Mouse (Mus musculus) forebrain, embryonic 14.5 days (tissue): ENCODE measurements around the gene Ccnl2. TPM values are rescaled to one million over a fixed set of nuclear protein-coding genes. Genes with fewer than 3 reads are reported as not detected.
"Not testable (repeated sequence)": the region's sequence is repeated elsewhere in the genome, so short reads cannot be mapped to it uniquely, and the experiment has no call there.

Experiments used
- ATAC-seq: fragments of 200-750 bp; cut with Nextera tagmentation; 2 replicates; pipeline ENCODE4 v1.8.0; 2017; ENCODE audit warnings: mild to moderate bottlenecking, moderate library complexity
- DNase-seq: peaks from one replicate; pipeline ENCODE4 v3.0.0-alpha.2; 2015; ENCODE audit warnings: low spot score
- H3K27ac ChIP-seq: fragments of 300-500 bp; sonication (generic); 2 replicates; pipeline ENCODE4 v1.5.1; 2014; ENCODE audit warnings: low read depth, mild to moderate bottlenecking, control low read depth, low read length, moderate library complexity
- H3K27me3 ChIP-seq: fragments of 300-500 bp; sonication (generic); replicated peaks from 2 replicates; pipeline ENCODE4 v1.6.1; 2014; ENCODE audit warnings: low read length, control low read depth, mixed read lengths; ENCODE audit not compliant: control insufficient read depth, insufficient read depth
- H3K36me3 ChIP-seq: fragments of 300-500 bp; sonication (generic); 2 replicates; pipeline ENCODE4 v1.6.1; 2014; ENCODE audit warnings: low read length, control low read depth; ENCODE audit not compliant: control insufficient read depth, insufficient read depth
- H3K4me1 ChIP-seq: fragments of 300-500 bp; sonication (generic); 2 replicates; pipeline ENCODE4 v1.6.1; 2014; ENCODE audit warnings: antibody characterized with exemption, low read length, control low read depth; ENCODE audit not compliant: control insufficient read depth, insufficient read depth
- H3K4me2 ChIP-seq: fragments of 300-500 bp; sonication (generic); 2 replicates; pipeline ENCODE4 v1.6.1; 2014; ENCODE audit warnings: mild to moderate bottlenecking, control low read depth, low read length
- H3K4me3 ChIP-seq: fragments of 300-500 bp; sonication (generic); 2 replicates; pipeline ENCODE4 v1.5.1; 2014; ENCODE audit warnings: low read depth, low read length, control low read depth
- H3K9ac ChIP-seq: fragments of 300-500 bp; sonication (generic); 2 replicates; pipeline ENCODE4 v1.6.1; 2014; ENCODE audit warnings: mild to moderate bottlenecking, low read length, control low read depth, moderate library complexity
- H3K9me3 ChIP-seq: fragments of 300-500 bp; sonication (generic); replicated peaks from 2 replicates; pipeline ENCODE4 v1.6.1; 2016; ENCODE audit warnings: low read length, control low read depth, mixed read lengths; ENCODE audit not compliant: control insufficient read depth
- WGBS: fragments of 180-500 bp; shearing (Covaris S2); extraction: QIAGEN DNeasy Blood & Tissue Kit; methylation state at CpG from one replicate; pipeline ENCODE4 v1.1.7; 2014; 5-methylcytosine and 5-hydroxymethylcytosine counted together
- polyA plus RNA-seq: library from polyadenylated mRNA; unstranded; fragments of >200 nt; fragmentation: Nextera tagmentation; extraction: Ambion mirVana; gene quantifications from 2 replicates; pipeline ENCODE4 v1.2.1, GENCODE M21; 2014

Gene Ccnl2
- polyA plus RNA-seq, 1 experiment from 2014 or later: 119 TPM

- DNase-seq (no peak), ATAC-seq (no peak)
- Histone ChIP-seq H3K4me1 (0 out of 2 replicates have a peak, but pooled peaks cover 3% of the 10 kb centered on the region), H3K27ac (no peak overlapping the region), H3K36me3 (no peaks in the 10 kb centered on the region), H3K9ac (no peak overlapping the region), H3K9me3 (no peaks in the 10 kb centered on the region), H3K27me3 (no peaks in the 10 kb centered on the region), H3K4me2 (no peak overlapping the region), H3K4me3 (no peak overlapping the region)
- 87% methylated on average over 10 of the region's 10 CpGs for WGBS
These were observed 27.0 kb upstream of the Ccnl2 start for GRCm38 (mm10) chr4:155785246-155785645.

- Histone ChIP-seq H3K9me3 (no peaks in the 10 kb centered on the region), H3K4me2 (peak within 1 kb of the TSS; percentile 64), H3K27ac (peak within 1 kb of the TSS; percentile 79; the same call in 1 of the 2 replicates), H3K4me1 (0 out of 2 replicates have a peak, but pooled peaks cover 3% of the 10 kb centered on the region), H3K27me3 (no peaks in the 10 kb centered on the region), H3K9ac (peak within 1 kb of the TSS; percentile 82), H3K4me3 (peak within 1 kb of the TSS; percentile 57), H3K36me3 (no peaks in the 10 kb centered on the region)
- ATAC-seq: no peak
- DNase-seq: no peak
- 62% methylated on average over 5 of the region's 5 CpGs for WGBS
These were observed 26.5 kb upstream of the Ccnl2 start, which contains the start of gene Tmem88b for GRCm38 (mm10) chr4:155785819-155786218. TSS of gene Tmem88b (minus strand) at chr4:155785874.

GRCm38 (mm10) chr4:155788300-155788699, 24.0 kb upstream of the Ccnl2 start:
- WGBS: 84% methylated on average over 3 of the region's 3 CpGs
- Histone ChIP-seq H3K9ac (no peak overlapping the region), H3K27ac (no peak overlapping the region), H3K9me3 (no peaks in the 10 kb centered on the region), H3K27me3 (no peaks in the 10 kb centered on the region), H3K36me3 (no peaks in the 10 kb centered on the region), H3K4me1 (0 out of 2 replicates have a peak, but pooled peaks cover 3% of the 10 kb centered on the region), H3K4me3 (no peak overlapping the region), H3K4me2 (no peak overlapping the region)
- ATAC-seq (no peak), DNase-seq (no peak)

- 88% methylated on average over 4 of the region's 4 CpGs for WGBS
- H3K36me3 ChIP-seq: not testable (repeated sequence)
These were observed 23.5 kb upstream of the Ccnl2 start for GRCm38 (mm10) chr4:155788833-155789232.

GRCm38 (mm10) chr4:155790021-155790489, 22.2 kb upstream of the Ccnl2 start, which contains the start of gene Ankrd65:
TSS of gene Ankrd65 (plus strand) at chr4:155790439.
- no peak for ATAC-seq
- no peak for DNase-seq
- Histone ChIP-seq H3K27ac (no peak within 1 kb of the TSS), H3K4me3 (no peak within 1 kb of the TSS), H3K27me3 (no peaks in the 10 kb centered on the region), H3K9ac (no peak within 1 kb of the TSS), H3K4me1 (no peaks in the 10 kb centered on the region), H3K4me2 (no peak within 1 kb of the TSS), H3K36me3 (no peaks in the 10 kb centered on the region), H3K9me3 (no peaks in the 10 kb centered on the region)
- WGBS: 68% methylated on average over 3 of the region's 3 CpGs

More at GRCm38 (mm10) chr4:155788833-155789232, 23.5 kb upstream of the Ccnl2 start:
- not testable (repeated sequence) for H3K27me3 ChIP-seq, H3K4me3 ChIP-seq, H3K9me3 ChIP-seq, H3K4me2 ChIP-seq, DNase-seq, H3K4me1 ChIP-seq, H3K27ac ChIP-seq, H3K9ac ChIP-seq, ATAC-seq

GRCm38 (mm10) chr4:155790650-155791161, 21.6 kb upstream of the Ccnl2 start:
- 80% methylated on average over 3 of the region's 3 CpGs for WGBS

GRCm38 (mm10) chr4:155791240-155791933, 20.9 kb upstream of the Ccnl2 start:
- H3K36me3 ChIP-seq: no peaks in the 10 kb centered on the region
- no peaks in the 10 kb centered on the region for H3K27me3 ChIP-seq
- H3K9me3 ChIP-seq: no peaks in the 10 kb centered on the region
- no peak overlapping the region for H3K4me3 ChIP-seq
- H3K4me2 ChIP-seq: no peak overlapping the region
- DNase-seq (no peak), ATAC-seq (no peak)
- H3K27ac ChIP-seq: no peak overlapping the region
- H3K4me1 ChIP-seq: no peaks in the 10 kb centered on the region
- 76% methylated on average over 24 of the region's 24 CpGs for WGBS
- no peak overlapping the region for H3K9ac ChIP-seq

More at GRCm38 (mm10) chr4:155790650-155791161, 21.6 kb upstream of the Ccnl2 start:
- H3K4me3 ChIP-seq: no peak overlapping the region
- H3K4me2 ChIP-seq: no peak overlapping the region
- ATAC-seq (no peak), DNase-seq (no peak)
- no peaks in the 10 kb centered on the region for H3K9me3 ChIP-seq
- H3K36me3 ChIP-seq: no peaks in the 10 kb centered on the region
- no peak overlapping the region for H3K27ac ChIP-seq
- H3K4me1 ChIP-seq: no peaks in the 10 kb centered on the region
- no peaks in the 10 kb centered on the region for H3K27me3 ChIP-seq
- no peak overlapping the region for H3K9ac ChIP-seq

GRCm38 (mm10) chr4:155793730-155794129, 18.6 kb upstream of the Ccnl2 start:
- H3K27me3 ChIP-seq: no peaks in the 10 kb centered on the region
- no peak for DNase-seq
- 86% methylated on average over 2 of the region's 2 CpGs for WGBS
- H3K9me3 ChIP-seq: no peaks in the 10 kb centered on the region
- no peaks in the 10 kb centered on the region for H3K4me1 ChIP-seq
- H3K4me3 ChIP-seq: no peak overlapping the region
- H3K27ac ChIP-seq: no peak overlapping the region
- no peak for ATAC-seq
- no peak overlapping the region for H3K4me2 ChIP-seq
- no peak overlapping the region for H3K9ac ChIP-seq
- no peaks in the 10 kb centered on the region for H3K36me3 ChIP-seq

GRCm38 (mm10) chr4:155802075-155802474, 10.2 kb upstream of the Ccnl2 start:
- Histone ChIP-seq H3K9me3 (no peaks in the 10 kb centered on the region), H3K36me3 (peaks cover 14% of the 10 kb centered on the region), H3K4me3 (no peak overlapping the region), H3K27ac (no peak overlapping the region), H3K27me3 (no peaks in the 10 kb centered on the region), H3K4me2 (no peak overlapping the region), H3K4me1 (peaks cover 11% of the 10 kb centered on the region), H3K9ac (no peak overlapping the region)
- WGBS: 100% methylated on average over 1 of the region's 1 CpGs
- DNase-seq (no peak), ATAC-seq (no peak)
